Mouse (Mus musculus) megakaryocyte, embryonic 14.5 days (primary cell): ENCODE results near the gene Gm8369. TPM values are rescaled to one million over a fixed set of nuclear protein-coding genes. Genes with fewer than 3 reads are reported as not detected.
"Not testable (repeated sequence)": the region's sequence is repeated elsewhere in the genome, so short reads cannot be mapped to it uniquely, and the experiment has no call there.

ENCODE experiments used
- H3K27me3 ChIP-seq: replicated peaks from 2 replicates; pipeline ENCODE3; 2012; ENCODE audit warnings: inconsistent platforms
- H3K36me3 ChIP-seq: replicated peaks from 2 replicates; pipeline ENCODE3; 2012; ENCODE audit warnings: low read length, inconsistent platforms, mixed read lengths
- H3K4me1 ChIP-seq: 2 replicates; pipeline ENCODE4 v1.6.1; 2012; ENCODE audit warnings: inconsistent platforms
- H3K4me3 ChIP-seq: replicated peaks from 2 replicates; pipeline ENCODE3; 2012; ENCODE audit warnings: moderate library complexity, mild to moderate bottlenecking, inconsistent platforms
- H3K9me3 ChIP-seq: 2 replicates; pipeline ENCODE4 v1.6.1; 2012; ENCODE audit warnings: inconsistent platforms
- FLI1 ChIP-seq: IDR thresholded peaks from 2 replicates; pipeline ENCODE4 v1.6.1; 2012; ENCODE audit warnings: low read length, inconsistent platforms, mixed read lengths
- GATA1 ChIP-seq: IDR thresholded peaks from 3 replicates; pipeline ENCODE4 v1.6.1; 2012; ENCODE audit warnings: mixed read lengths, low read length, inconsistent platforms, borderline replicate concordance
- polyA plus RNA-seq: library from polyadenylated mRNA; stranded (reverse); fragments of >175 nt; gene quantifications from 2 replicates; pipeline ENCODE4 v1.2.3, GENCODE M21; 2012; ENCODE audit warnings: low replicate concordance; ENCODE audit not compliant: insufficient read depth

The Gm8369 gene
- polyA plus RNA-seq, 1 experiment: 0.17 TPM

DNA sequence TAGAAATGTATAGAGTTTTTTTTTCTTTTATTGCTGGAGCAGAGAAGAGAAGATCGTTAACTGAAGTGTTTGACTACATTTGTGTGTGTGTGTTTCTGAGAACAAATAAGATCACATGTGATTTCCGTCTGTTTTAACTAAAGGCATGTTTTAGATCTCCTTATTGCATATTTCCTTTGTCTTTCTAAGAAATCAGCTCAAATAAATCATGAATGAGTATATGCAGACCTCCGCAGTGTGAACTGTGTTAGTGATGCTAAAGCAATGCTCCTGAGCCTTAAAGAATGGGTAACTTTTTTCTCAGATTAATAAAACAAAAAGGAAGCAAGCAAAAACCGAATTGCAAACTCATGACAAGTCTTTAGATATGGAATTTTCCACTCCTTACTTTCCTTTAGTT, 1.8 kb upstream of the Gm8369 start:
- TF ChIP-seq FLI1 (no peak), GATA1 (no peak)
- no peak overlapping the region for H3K4me3 ChIP-seq

DNA sequence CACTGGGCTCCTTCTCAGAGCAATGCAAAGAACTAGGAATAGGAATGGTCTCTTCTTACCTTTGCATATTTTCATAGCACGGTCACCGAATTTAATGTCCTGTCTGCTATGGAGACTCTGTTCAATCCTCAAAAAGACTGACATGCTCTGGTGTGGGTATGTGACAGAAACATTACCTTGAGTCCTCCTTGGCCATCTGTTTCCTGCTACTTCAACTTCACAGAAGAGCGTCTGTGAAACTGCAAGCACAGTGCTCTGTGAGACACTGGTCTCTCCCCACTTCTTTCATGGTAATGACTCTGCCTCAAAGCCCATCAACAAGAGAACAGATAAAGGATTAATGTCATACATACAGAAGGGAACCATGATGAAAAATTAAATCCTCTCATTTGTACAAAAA, 1.4 kb upstream of the Gm8369 start:
- TF ChIP-seq FLI1 (no peak), GATA1 (no peak)
- Histone ChIP-seq H3K9me3 (no peaks in the 10 kb centered on the region), H3K27me3 (no peaks in the 10 kb centered on the region), H3K36me3 (no peaks in the 10 kb centered on the region), H3K4me3 (no peak overlapping the region), H3K4me1 (no peaks in the 10 kb centered on the region)

More for the DNA sequence above, 1.8 kb upstream of the Gm8369 start:
- Histone ChIP-seq H3K4me1 (no peaks in the 10 kb centered on the region), H3K36me3 (no peaks in the 10 kb centered on the region), H3K9me3 (no peaks in the 10 kb centered on the region), H3K27me3 (no peaks in the 10 kb centered on the region)

DNA sequence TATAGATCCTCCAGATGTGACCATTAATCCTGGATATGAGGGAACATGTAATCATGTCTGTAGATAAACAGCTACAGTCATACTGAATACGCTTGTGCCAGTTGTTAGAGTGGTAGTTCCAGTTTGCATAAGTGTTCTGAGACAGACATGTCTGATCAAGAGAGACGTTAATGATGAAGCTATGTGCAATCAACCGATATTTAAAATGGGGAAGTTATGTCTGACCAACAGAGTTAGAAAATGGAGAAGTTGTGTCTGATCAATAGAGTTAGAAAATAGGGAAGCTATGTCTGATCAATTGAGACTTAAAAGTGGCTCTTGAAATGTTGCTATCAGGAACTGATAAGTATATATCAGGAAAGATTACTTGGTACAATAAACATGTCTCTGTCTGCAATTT, 472 bp upstream of the Gm8369 start:
- H3K4me3 ChIP-seq: no peak overlapping the region
- no peaks in the 10 kb centered on the region for H3K4me1 ChIP-seq
- H3K27me3 ChIP-seq: no peaks in the 10 kb centered on the region
- no peaks in the 10 kb centered on the region for H3K36me3 ChIP-seq
- no peaks in the 10 kb centered on the region for H3K9me3 ChIP-seq
- TF ChIP-seq GATA1 (no peak), FLI1 (no peak)

DNA sequence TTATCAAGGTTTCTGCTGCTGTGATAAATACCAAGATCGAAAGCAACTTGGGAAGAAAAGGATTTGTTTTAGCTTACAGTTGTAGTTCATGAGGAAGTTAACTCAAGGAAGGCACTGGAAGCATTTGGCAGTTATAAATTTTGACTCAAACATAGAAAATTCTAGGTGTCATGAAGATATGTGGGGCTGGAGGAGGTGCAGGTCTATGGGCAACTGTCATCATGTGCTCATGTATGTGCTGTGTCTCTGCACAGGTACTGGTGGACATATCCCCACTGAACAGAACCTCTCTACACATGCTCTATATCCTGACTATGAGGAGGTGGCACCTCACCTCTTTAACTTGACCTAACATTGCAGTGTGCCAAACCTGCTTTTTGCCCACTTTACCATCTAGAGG, 861 bp downstream of the Gm8369 start:
- Histone ChIP-seq H3K4me3 (no peak overlapping the region), H3K9me3 (no peaks in the 10 kb centered on the region), H3K36me3 (no peaks in the 10 kb centered on the region), H3K27me3 (no peaks in the 10 kb centered on the region), H3K4me1 (no peaks in the 10 kb centered on the region)
- no peak for TF ChIP-seq GATA1
- TF ChIP-seq FLI1: no peak

DNA sequence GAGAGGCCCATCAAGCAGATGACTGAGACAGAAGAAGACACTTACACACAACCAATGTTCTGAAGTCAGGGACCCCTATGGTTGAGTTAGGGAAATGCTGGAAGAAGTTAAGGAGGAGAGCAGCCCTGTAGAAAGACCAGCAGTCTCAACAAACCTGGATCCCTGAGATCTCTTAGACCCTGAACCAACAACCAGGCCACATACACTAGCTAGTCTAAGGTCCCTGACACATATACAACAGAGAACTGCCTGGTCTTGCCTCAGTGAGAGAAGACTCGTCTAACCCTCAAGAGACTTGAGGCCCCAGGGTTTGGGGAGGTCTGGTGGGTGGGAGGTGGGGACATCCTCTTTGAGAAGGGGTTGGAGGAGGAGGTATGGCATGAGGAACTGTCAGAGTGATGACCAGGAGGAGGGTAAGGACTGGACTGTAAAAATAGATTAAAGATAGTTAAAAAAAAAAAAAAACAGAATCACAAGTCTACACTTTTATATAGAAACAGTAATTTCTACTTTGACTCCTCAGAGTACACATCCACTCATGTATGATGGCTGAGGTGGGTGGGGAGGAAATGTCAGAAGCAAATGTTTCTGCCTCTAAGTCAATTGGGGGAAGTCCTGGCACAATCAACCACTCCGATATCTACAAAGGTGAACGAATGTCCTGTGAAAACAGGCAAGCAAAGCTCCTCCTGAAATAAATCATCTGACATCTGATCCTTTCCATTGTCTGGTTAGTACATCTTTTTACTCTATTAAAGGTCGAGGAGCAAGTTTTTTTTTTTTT, 5.9 kb downstream of the Gm8369 start:
- no peaks in the 10 kb centered on the region for H3K4me1 ChIP-seq
- H3K4me3 ChIP-seq: no peak overlapping the region
- no peaks in the 10 kb centered on the region for H3K27me3 ChIP-seq
- no peaks in the 10 kb centered on the region for H3K36me3 ChIP-seq
- no peaks in the 10 kb centered on the region for H3K9me3 ChIP-seq
- TF ChIP-seq GATA1 (no peak), FLI1 (no peak)

DNA sequence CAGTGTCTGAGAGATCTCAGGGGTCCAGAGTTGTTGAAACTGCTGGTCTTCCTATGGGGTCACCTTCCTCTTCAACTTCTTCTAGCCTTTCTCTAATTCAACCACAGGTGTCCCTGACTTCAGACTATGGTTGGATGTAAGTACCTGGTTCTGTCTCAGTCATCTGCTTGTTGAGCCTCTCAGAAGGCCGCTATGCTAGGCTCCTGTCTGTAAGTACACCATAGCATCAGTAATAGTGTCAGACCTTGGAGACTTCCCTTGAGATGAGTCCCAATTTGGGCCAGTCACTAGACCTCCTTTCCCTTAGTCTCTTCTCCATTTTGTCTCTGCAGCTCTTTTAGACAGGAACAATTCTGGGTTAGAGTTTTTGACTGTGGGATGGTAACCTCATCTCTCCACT, 6.9 kb downstream of the Gm8369 start:
- H3K4me3 ChIP-seq: no peak overlapping the region
- TF ChIP-seq FLI1: no peak
- TF ChIP-seq GATA1: no peak
- H3K27me3 ChIP-seq: no peaks in the 10 kb centered on the region
- no peaks in the 10 kb centered on the region for H3K36me3 ChIP-seq
- no peaks in the 10 kb centered on the region for H3K9me3 ChIP-seq
- no peaks in the 10 kb centered on the region for H3K4me1 ChIP-seq

DNA sequence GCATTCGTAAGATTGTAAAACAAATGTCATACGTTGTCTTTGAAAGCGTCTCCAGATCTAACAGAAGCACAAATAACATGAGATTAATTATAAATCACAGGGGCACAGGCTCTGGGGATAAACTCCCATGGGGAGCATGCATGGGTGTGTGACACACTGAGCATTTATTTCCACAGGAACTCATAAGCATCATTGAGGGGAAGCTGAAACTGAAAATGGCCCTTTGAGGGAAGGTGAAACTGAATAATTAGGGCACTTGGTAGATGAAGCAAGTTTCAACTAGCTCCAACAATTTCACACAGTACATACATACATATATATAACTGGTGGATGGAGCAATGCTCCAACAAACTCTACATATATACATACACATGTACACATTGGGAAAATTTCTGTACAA, 8.8 kb downstream of the Gm8369 start:
- H3K27me3 ChIP-seq: no peaks in the 10 kb centered on the region
- no peaks in the 10 kb centered on the region for H3K36me3 ChIP-seq
- no peaks in the 10 kb centered on the region for H3K4me1 ChIP-seq
- TF ChIP-seq GATA1: no peak
- no peak for TF ChIP-seq FLI1
- H3K9me3 ChIP-seq: no peaks in the 10 kb centered on the region
- H3K4me3 ChIP-seq: no peak overlapping the region

DNA sequence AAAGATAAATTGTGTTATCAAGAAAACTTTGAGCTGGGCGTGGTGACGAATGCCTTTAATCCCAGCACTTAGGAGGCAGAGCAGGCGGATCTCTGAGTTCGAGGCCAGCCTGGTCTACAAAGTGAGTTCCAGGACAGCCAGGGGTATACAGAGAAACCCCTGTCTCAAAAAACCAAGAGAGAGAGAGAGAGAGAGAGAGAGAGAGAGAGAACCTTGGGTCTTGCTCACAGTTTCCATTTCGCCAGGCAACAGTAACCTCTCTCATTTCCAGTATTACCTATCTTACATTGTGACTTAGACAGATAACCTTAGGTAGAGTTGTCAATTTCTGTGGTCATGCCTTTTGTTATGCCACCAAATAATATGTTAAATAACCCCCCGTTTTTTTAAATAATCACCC, 10.6 kb downstream of the Gm8369 start:
- no peaks in the 10 kb centered on the region for H3K9me3 ChIP-seq
- H3K4me3 ChIP-seq: no peak overlapping the region
- H3K27me3 ChIP-seq: no peaks in the 10 kb centered on the region
- TF ChIP-seq GATA1 (no peak), FLI1 (no peak)
- no peaks in the 10 kb centered on the region for H3K36me3 ChIP-seq
- no peaks in the 10 kb centered on the region for H3K4me1 ChIP-seq

DNA sequence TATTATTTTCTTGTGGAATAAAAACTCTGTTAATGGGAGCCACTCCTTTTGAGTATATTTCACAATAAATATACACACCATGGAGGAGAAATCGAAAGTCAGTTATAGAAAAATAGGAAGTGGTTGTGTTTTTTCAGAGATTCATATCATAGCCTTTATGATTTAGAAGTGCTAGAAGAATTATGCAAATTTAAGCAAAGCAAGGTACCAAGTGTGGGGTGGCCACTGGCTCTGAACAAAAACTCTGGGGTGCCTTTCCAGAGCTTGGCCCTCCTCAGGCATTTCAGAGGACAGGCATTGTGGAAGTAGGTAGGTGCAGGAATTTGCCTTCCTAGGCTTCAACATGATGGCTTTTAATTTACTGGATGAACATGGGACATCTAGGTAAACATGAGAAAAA, 11.6 kb downstream of the Gm8369 start:
- H3K36me3 ChIP-seq, H3K9me3 ChIP-seq, H3K27me3 ChIP-seq, H3K4me1 ChIP-seq, H3K4me3 ChIP-seq: not testable (repeated sequence)

DNA sequence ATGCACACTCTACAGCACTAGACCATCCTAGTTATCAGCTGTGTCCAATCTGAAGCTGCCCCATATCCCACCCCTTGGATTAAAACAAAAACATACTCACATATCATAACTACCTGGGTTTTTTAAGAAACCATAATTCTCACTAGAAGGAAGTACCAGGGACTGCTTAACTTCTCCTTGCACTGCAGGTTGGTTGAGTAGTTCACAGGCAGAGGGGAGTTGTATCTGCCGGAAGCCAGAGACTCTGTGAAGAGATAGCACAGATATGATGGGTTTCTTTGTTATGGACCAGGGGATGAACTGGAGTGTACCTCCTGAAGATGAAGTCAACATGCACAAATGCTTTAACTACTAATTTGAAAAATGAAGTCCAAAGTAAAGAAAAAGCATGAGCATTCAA, 15.1 kb downstream of the Gm8369 start:
- TF ChIP-seq GATA1 (no peak), FLI1 (no peak)
- H3K4me1 ChIP-seq: no peaks in the 10 kb centered on the region
- H3K4me3 ChIP-seq: no peak overlapping the region

DNA sequence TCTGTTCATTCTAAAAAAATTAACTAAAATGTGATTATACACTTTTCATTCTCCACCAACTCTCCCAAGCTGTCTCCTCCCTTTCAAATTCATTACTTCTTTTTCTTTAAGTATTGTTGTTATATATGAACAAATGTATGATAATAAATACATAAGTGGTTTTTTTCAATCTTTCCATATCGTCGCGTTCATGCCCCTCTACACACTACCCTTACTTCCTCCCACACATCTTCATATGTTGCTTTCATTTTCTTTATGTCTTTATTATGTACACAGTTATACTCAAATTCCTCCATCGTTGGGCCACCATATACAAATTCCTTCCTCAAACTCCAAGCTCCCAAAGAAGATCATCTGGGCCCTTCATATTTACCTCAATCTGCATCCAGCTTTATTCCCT, 15.6 kb downstream of the Gm8369 start:
- no peak for TF ChIP-seq FLI1
- no peak for TF ChIP-seq GATA1
- Histone ChIP-seq H3K4me1 (no peaks in the 10 kb centered on the region), H3K9me3 (no peaks in the 10 kb centered on the region), H3K27me3 (no peaks in the 10 kb centered on the region), H3K36me3 (no peaks in the 10 kb centered on the region), H3K4me3 (no peak overlapping the region)

More for the DNA sequence above, 15.1 kb downstream of the Gm8369 start:
- Histone ChIP-seq H3K36me3 (no peaks in the 10 kb centered on the region), H3K9me3 (no peaks in the 10 kb centered on the region), H3K27me3 (no peaks in the 10 kb centered on the region)
